Mouse (Mus musculus) bone marrow, adult 2 months (tissue): ENCODE data around the gene Snrnp200. TPM values are rescaled to one million over a fixed set of nuclear protein-coding genes. Genes with fewer than 3 reads are reported as not detected.

Experiments
- H3K27ac ChIP-seq: fragments of 200-500 bp; 2 replicates; pipeline ENCODE4 v1.5.1; 2012; ENCODE audit warnings: low read depth, mild to moderate bottlenecking, control low read depth, inconsistent platforms, low read length; ENCODE audit not compliant: control insufficient read depth, poor library complexity, insufficient read depth
- H3K4me1 ChIP-seq: fragments of 200-500 bp; 2 replicates; pipeline ENCODE4 v1.6.1; 2011; ENCODE audit warnings: low read length; ENCODE audit not compliant: control insufficient read depth, insufficient read depth
- H3K4me3 ChIP-seq: fragments of 200-500 bp; replicated peaks from 2 replicates; pipeline ENCODE3; 2011; ENCODE audit warnings: mild to moderate bottlenecking, low read depth, low read length, control low read depth; ENCODE audit not compliant: control insufficient read depth
- CTCF ChIP-seq: fragments of 200-500 bp; IDR thresholded peaks from 2 replicates; pipeline ENCODE4 v1.5.1; 2011; ENCODE audit warnings: low read length, control low read depth; ENCODE audit not compliant: control insufficient read depth, insufficient read depth
- POLR2A ChIP-seq: fragments of 200-500 bp; IDR thresholded peaks from 2 replicates; pipeline ENCODE4 v1.6.1; 2011; ENCODE audit warnings: low read depth, mild to moderate bottlenecking, control low read depth, low read length, borderline replicate concordance; ENCODE audit not compliant: control insufficient read depth
- WGBS: fragments of 180-500 bp; shearing (Covaris S2); methylation state at CpG from one replicate; pipeline ENCODE4 v1.1.7; 2018; 5-methylcytosine and 5-hydroxymethylcytosine counted together
- polyA plus RNA-seq: library from polyadenylated mRNA; stranded (reverse); fragments of >200 nt; gene quantifications from 2 replicates; pipeline ENCODE4 v1.2.4, GENCODE M21; 2011; ENCODE audit warnings: low replicate concordance; ENCODE audit not compliant: missing spikeins, insufficient read depth, insufficient read length

Snrnp200 gene
- polyA plus RNA-seq, 1 experiment, result 29.0 TPM

- Histone ChIP-seq H3K4me3 (peak overlapping the region; percentile 92), H3K4me1 (no peaks in the 10 kb centered on the region; the same call in 1 of the 2 replicates), H3K27ac (peak overlapping the region; percentile 64)
- WGBS, result 0% methylated on average over 17 of the region's 17 CpGs
- TF ChIP-seq CTCF (no peak), POLR2A (no peak)
Observed at GRCm38 (mm10) chr2:127208452-127208769, 225 bp downstream of the Snrnp200 start.

DNA sequence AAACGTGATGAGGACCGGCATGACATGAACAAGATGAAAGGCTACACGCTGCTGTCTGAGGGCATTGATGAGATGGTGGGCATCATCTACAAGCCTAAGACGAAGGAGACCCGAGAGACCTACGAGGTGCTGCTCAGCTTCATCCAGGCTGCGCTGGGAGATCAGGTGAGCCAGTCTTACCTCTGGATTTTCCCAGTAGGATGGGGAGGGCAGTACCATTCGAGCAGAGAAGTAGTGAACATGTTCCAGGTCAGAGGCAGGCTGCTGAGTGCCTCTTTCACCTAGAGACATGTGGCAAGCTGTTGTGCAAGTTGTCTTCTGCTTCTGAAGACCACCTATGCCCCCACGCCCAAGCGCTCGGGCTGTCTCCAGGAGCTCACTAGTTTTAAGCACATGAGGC is 2.5 kb downstream of the Snrnp200 start:
- 93% methylated on average over 11 of the region's 11 CpGs for WGBS
- Histone ChIP-seq H3K27ac (no peak overlapping the region), H3K4me1 (no peaks in the 10 kb centered on the region; the same call in 1 of the 2 replicates), H3K4me3 (no peak overlapping the region)
- TF ChIP-seq CTCF, result no peak
- no peak for TF ChIP-seq POLR2A

GRCm38 (mm10) chr2:127217746-127218145 is 9.6 kb downstream of the Snrnp200 start:
- 89% methylated on average over 5 of the region's 5 CpGs for WGBS
- no peak for TF ChIP-seq CTCF
- no peak for TF ChIP-seq POLR2A
- Histone ChIP-seq H3K4me3 (no peak overlapping the region), H3K4me1 (no peaks in the 10 kb centered on the region), H3K27ac (no peak overlapping the region)

- TF ChIP-seq CTCF (no peak), POLR2A (no peak)
- Histone ChIP-seq H3K27ac (no peak overlapping the region), H3K4me3 (no peak overlapping the region), H3K4me1 (no peaks in the 10 kb centered on the region)
- WGBS, result 97% methylated on average over 3 of the region's 3 CpGs
Observed at GRCm38 (mm10) chr2:127225261-127225660, 17.1 kb downstream of the Snrnp200 start.

DNA sequence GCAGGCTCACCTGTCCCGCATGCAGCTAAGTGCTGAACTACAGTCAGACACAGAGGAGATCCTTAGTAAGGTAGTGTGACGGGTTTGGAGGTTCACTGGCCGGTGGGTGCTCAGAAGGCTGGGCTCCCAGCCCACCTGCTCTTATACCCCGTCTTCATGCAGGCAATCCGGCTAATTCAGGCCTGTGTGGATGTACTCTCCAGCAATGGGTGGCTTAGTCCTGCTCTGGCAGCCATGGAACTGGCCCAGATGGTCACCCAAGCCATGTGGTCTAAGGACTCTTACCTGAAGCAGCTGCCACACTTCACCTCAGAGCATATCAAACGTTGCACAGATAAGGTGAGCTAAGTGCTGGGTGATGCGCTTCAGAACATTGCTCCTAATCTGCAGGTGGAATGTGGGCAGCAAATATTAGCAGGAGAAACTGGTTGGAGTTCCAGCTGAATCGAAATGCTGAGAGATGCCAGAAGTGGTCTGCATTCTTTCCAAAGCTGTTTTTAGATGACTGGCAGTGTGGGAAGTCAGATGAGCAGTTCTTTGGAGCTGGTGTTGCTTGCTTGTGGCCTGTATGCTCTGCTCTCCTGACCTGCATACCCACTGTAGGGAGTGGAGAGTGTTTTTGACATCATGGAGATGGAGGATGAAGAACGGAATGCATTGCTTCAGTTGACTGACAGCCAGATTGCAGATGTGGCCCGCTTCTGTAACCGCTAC is 29.9 kb downstream of the Snrnp200 start:
- TF ChIP-seq POLR2A (no peak), CTCF (no peak)
- Histone ChIP-seq H3K4me3 (no peak overlapping the region), H3K4me1 (no peaks in the 10 kb centered on the region), H3K27ac (no peak overlapping the region)
- WGBS, result 93% methylated on average over 11 of the region's 11 CpGs

- H3K4me1 ChIP-seq, result no peaks in the 10 kb centered on the region
- TF ChIP-seq POLR2A (no peak), CTCF (no peak)
- no peak overlapping the region for H3K4me3 ChIP-seq
- WGBS, result 93% methylated on average over 2 of the region's 2 CpGs
- H3K27ac ChIP-seq, result no peak overlapping the region
Observed at GRCm38 (mm10) chr2:127240065-127240464, 31.9 kb downstream of the Snrnp200 start.

DNA sequence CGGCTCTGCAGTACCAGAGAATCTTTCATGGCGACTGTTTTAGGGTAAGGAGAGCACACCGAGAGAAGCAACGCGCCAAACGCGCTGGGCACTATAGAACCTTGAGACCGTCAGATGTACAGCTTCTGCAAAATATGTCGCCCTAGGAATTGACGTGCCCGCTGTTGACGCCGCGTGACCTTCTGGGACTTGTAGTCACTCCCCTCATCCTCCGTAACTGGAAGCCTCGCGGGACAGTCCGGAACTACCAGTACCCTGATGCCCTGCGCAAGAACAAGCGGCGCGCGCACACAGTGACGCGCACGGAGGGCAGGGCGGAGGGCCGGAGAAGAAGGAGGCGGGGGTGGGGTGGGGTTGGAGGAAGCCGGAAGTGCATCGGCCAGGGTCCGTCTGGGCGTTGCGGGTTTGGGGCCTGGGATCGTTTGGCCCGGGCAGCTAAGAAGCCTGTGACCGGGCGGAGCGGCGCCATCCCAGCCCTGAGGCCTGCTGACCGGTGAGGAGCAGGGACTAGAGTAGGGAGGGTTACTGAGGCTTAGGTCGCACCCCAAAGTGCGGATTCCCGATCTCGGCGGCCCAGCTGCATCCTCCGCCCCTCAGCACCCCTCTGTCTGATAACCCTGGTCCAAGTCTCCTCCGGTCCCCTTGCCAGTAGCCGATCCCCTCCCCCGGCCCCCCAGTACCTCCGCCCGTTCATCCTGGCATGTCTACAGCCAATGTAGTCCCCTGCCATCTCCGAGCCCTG is 39.6 kb downstream of the Snrnp200 start, which contains the start of the genes Ciao1 and Tmem127:
Gene Ciao1, minus strand, starts transcription at position 225 of the 742 bp plus-strand sequence.
Gene Tmem127, plus strand, starts transcription at position 317 of the 742 bp plus-strand sequence.
- peak within 1 kb of the TSS; percentile 62 for H3K27ac ChIP-seq
- H3K4me1 ChIP-seq, result no peaks in the 10 kb centered on the region; the same call in 1 of the 2 replicates
- under 1% methylated on average over 53 of the region's 53 CpGs for WGBS
- peak within 1 kb of the TSS; percentile 85 for H3K4me3 ChIP-seq
- TF ChIP-seq CTCF (no peak), POLR2A (peak; percentile 63)

DNA sequence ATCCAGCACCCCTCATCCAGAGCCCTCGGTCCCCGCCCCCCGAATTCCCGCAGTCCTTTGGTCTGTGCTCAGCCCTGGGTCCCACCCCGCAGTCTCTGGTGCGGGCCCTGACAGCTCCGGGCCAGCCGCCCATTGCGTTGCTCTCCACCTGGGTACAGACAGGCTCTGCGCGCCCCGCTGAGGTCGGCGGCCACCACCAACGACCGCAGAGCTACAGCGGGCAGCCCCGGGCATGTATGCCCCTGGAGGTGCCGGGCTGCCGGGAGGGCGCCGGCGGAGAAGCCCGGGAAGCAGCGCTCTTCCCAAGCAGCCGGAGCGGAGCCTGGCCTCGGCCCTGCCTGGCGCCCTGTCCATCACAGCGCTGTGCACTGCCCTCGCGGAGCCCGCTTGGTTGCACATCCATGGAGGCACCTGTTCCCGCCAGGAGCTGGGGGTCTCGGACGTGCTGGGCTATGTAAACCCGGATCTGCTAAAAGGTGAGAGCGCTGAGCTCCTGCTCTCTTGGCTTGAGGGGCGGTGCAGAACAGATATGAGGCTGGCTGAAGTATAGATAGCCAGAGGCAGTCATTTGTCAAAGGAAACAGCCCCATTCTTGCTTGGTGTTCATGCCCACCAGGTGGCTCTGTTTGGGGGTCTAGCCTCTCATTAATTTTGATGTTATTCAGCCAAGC is 40.3 kb downstream of the Snrnp200 start:
- Histone ChIP-seq H3K4me1 (no peaks in the 10 kb centered on the region; the same call in 1 of the 2 replicates), H3K27ac (peak overlapping the region; percentile 62), H3K4me3 (peak overlapping the region; percentile 85)
- TF ChIP-seq CTCF (no peak), POLR2A (no peak)
- WGBS, result under 1% methylated on average over 39 of the region's 39 CpGs
